Comparison of ENCODE assay signal across 8 mouse cellular contexts in the genomic region with DNA sequence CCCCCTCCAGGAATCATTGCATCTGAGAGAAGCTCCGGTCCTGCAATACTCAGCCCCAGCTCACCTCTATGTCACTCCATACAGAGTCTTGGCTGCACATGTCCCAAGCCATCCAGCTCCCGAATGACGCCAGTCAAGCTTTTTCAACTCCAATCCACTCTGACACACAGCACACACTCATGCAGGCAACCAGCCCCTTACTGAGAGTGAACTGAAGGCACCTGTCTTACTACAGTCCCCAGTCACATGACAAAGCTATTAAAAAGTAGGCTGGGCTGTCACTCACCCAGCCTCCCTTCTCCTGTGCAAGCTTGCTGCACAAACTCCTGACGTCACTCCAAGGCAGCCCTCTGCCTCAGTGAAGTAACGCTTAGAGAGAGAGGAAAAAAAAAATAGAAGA. TPM values are rescaled to one million over a fixed set of nuclear protein-coding genes. Genes with fewer than 3 reads are reported as not detected.
A peak's percentile ranks its signal among the peaks of the same experiment; 100 is the strongest.
DNase-seq lines count a peak whose midpoint lies in the region; ATAC-seq and TF ChIP-seq lines count a peak whose summit lies in the region.

No protein-coding gene starts in this region.

- DNase-seq in cerebellum, adult 11 months: no peak
- peak; percentile 12 for DNase-seq in adrenal gland, adult 8-10 months
- DNase-seq in forebrain, embryonic 10.5 days (ENCODE audit: extremely low spot score, low spot score): peak; percentile 39
- DNase-seq in kidney, postnatal 10 days: peak; percentile 73
- DNase-seq in lung, postnatal 0 days (ENCODE audit: low spot score): peak; percentile 91
- peak; percentile 69 for DNase-seq in retina, postnatal 1 day

- H3K4me1 ChIP-seq in forebrain, embryonic 10.5 days: peaks cover 13% of the 10 kb centered on the region
- H3K4me1 ChIP-seq in heart, embryonic 16.5 days (ENCODE audit: control insufficient read depth, insufficient read depth, low read length): peaks cover 13% of the 10 kb centered on the region
- H3K4me1 ChIP-seq in lung, postnatal 0 days (ENCODE audit: insufficient read depth, low read depth, low read length): no peaks in the 10 kb centered on the region

- no peak for TF ChIP-seq EP300 in lung, postnatal 0 days (IDR thresholded peaks at IDR 0.05)

- no peaks in the 10 kb centered on the region for H3K9me3 ChIP-seq in forebrain, embryonic 10.5 days
- no peaks in the 10 kb centered on the region for H3K9me3 ChIP-seq in heart, embryonic 16.5 days (replicated peaks; ENCODE audit: control insufficient read depth, low read length)
- H3K9me3 ChIP-seq in lung, postnatal 0 days (ENCODE audit: low read length): no peaks in the 10 kb centered on the region

- peak overlapping the region; percentile 89 for H3K9ac ChIP-seq in heart, embryonic 16.5 days (ENCODE audit: low read length)
- no peak overlapping the region for H3K9ac ChIP-seq in lung, postnatal 0 days (replicated peaks; ENCODE audit: low read depth)

- peak overlapping the region; percentile 59 for H3K4me3 ChIP-seq in forebrain, embryonic 10.5 days
- H3K4me3 ChIP-seq in heart, embryonic 16.5 days (ENCODE audit: low read length): peak overlapping the region; percentile 82
- peak overlapping the region; percentile 57 for H3K4me3 ChIP-seq in lung, postnatal 0 days (ENCODE audit: low read depth, low read length)

- ATAC-seq in cerebellum, adult (ENCODE audit: insufficient number of reproducible peaks, low FRiP score, low TSS enrichment): peak; percentile 56
- ATAC-seq in heart, embryonic 16.5 days (replicated peaks; ENCODE audit: extremely low read depth, insufficient read depth, low FRiP score): peak; percentile 92
- ATAC-seq in lung, postnatal 0 days: peak; percentile 89

- H3K27ac ChIP-seq in forebrain, embryonic 10.5 days: peak overlapping the region; percentile 86
- H3K27ac ChIP-seq in heart, embryonic 16.5 days (ENCODE audit: low read length): peak overlapping the region; percentile 98
- H3K27ac ChIP-seq in lung, postnatal 0 days (ENCODE audit: low read length): peak overlapping the region; percentile 83

- H3K27me3 ChIP-seq in forebrain, embryonic 10.5 days (ENCODE audit: poor library complexity, severe bottlenecking): peaks cover 6% of the 10 kb centered on the region
- H3K27me3 ChIP-seq in heart, embryonic 16.5 days (ENCODE audit: control insufficient read depth, insufficient read depth, low read length): no peaks in the 10 kb centered on the region
- H3K27me3 ChIP-seq in lung, postnatal 0 days (replicated peaks; ENCODE audit: insufficient read depth, low read length): no peaks in the 10 kb centered on the region

- TF ChIP-seq CTCF in lung, postnatal 0 days (IDR thresholded peaks at IDR 0.05): no peak

- H3K36me3 ChIP-seq in forebrain, embryonic 10.5 days (replicated peaks): no peaks in the 10 kb centered on the region
- H3K36me3 ChIP-seq in heart, embryonic 16.5 days (ENCODE audit: control insufficient read depth, insufficient read depth): no peaks in the 10 kb centered on the region
- no peaks in the 10 kb centered on the region for H3K36me3 ChIP-seq in lung, postnatal 0 days (ENCODE audit: insufficient read depth, low read length)

- peak overlapping the region; percentile 55 for H3K4me2 ChIP-seq in heart, embryonic 16.5 days (ENCODE audit: low read depth, low read length)
- H3K4me2 ChIP-seq in lung, postnatal 0 days (replicated peaks; ENCODE audit: low read depth, low read length): peak overlapping the region; percentile 66

- WGBS in forebrain, embryonic 10.5 days: 9% methylated on average over 5 of the region's 5 CpGs
- WGBS in heart, embryonic 16.5 days: 3% methylated on average over 5 of the region's 5 CpGs
- WGBS in lung, postnatal 0 days: 5% methylated on average over 5 of the region's 5 CpGs

RNA-seq across cellular contexts. Expression of a gene that starts 13.9 kb away (rescaled TPM):
- total RNA-seq in adrenal gland, adult 8-10 months (2022): 1 to 10 TPM; 3.6 to 6.3 (median 4.6) TPM
- polyA plus RNA-seq in forebrain, embryonic 10.5 days (2016; fragmentation: Nextera tagmentation; extraction: Ambion mirVana): 2.0 and 2.6 TPM in 2 replicates
- polyA plus RNA-seq in heart, embryonic 16.5 days (2015; fragmentation: Nextera tagmentation; extraction: Ambion mirVana): 74.5 and 78.1 TPM in 2 replicates
- polyA plus RNA-seq in lung, postnatal 0 days (2015; fragmentation: Nextera tagmentation; extraction: Ambion mirVana): 4.0 and 4.8 TPM in 2 replicates

Comparison
In these comparisons a context has a peak if more than half of its experiments do, and no peak if none do; other contexts are left out.
1. RNA of a gene that starts 13.9 kb away (polyA plus RNA-seq): 74.5 to 78.1 TPM in heart, embryonic 16.5 days; 4.0 to 4.8 TPM in lung, postnatal 0 days and 2.0 to 2.6 TPM in forebrain, embryonic 10.5 days; every median in the first group is over 10 times any median in the second.
2. Peak in every context shown above with its lines, with median percentiles within 50 percentile points of each other: ATAC-seq, H3K27ac ChIP-seq and H3K4me3 ChIP-seq.